Mouse (Mus musculus) Muller cell, postnatal 12 days (primary cell): ENCODE measurements at regions not wholly inside any gene's neighbourhood (a gene's known extent, or its start where the extent isn't known, plus 50 kb on each side); places are given as distances from the start of the nearest gene placed in this dataset.

Experiments used
- DNase-seq: peaks from one replicate; pipeline ENCODE4 v3.0.0-alpha.2; 2015; ENCODE audit errors: inconsistent ontology term

GRCm38 (mm10) chr5:35162607-35163006 is 57.0 kb upstream of the Lrpap1 start:
- DNase-seq = no peak

- DNase-seq = no peak
Measured at GRCm38 (mm10) chr5:35162120-35162519, 56.6 kb upstream of the Lrpap1 start.

GRCm38 (mm10) chr5:35160929-35161815 is 55.6 kb upstream of the Lrpap1 start:
- no peak for DNase-seq

GRCm38 (mm10) chr5:35159854-35160253 is 54.3 kb upstream of the Lrpap1 start:
- no peak for DNase-seq

- DNase-seq = no peak
Measured at GRCm38 (mm10) chr5:35159178-35159661, 53.7 kb upstream of the Lrpap1 start.

- no peak for DNase-seq
Measured at GRCm38 (mm10) chr5:35158346-35159047, 52.9 kb upstream of the Lrpap1 start.

GRCm38 (mm10) chr5:35156371-35156770 is 50.8 kb upstream of the Lrpap1 start:
- DNase-seq = no peak

- DNase-seq = no peak
Measured at GRCm38 (mm10) chr5:35155717-35156116, 50.2 kb upstream of the Lrpap1 start.
